Mouse (Mus musculus) erythroblast, embryonic 14.5 days (primary cell): ENCODE data around the gene Prune2. TPM values are rescaled to one million over a fixed set of nuclear protein-coding genes. Genes with fewer than 3 reads are reported as not detected.

Experiments
- H3K27me3 ChIP-seq: 2 replicates; pipeline ENCODE4 v1.6.1; 2012; ENCODE audit warnings: inconsistent platforms; ENCODE audit not compliant: control insufficient read depth
- H3K36me3 ChIP-seq: 2 replicates; pipeline ENCODE4 v1.6.1; 2012; ENCODE audit warnings: mild to moderate bottlenecking, inconsistent platforms; ENCODE audit not compliant: control insufficient read depth
- H3K4me1 ChIP-seq: 2 replicates; pipeline ENCODE4 v1.6.1; 2012; ENCODE audit warnings: inconsistent platforms; ENCODE audit not compliant: control insufficient read depth
- H3K4me3 ChIP-seq: replicated peaks from 2 replicates; pipeline ENCODE3; 2012; ENCODE audit warnings: moderate library complexity, mild to moderate bottlenecking, inconsistent platforms
- H3K9me3 ChIP-seq: 2 replicates; pipeline ENCODE4 v1.6.1; 2012; ENCODE audit warnings: low read length, inconsistent platforms, mixed read lengths; ENCODE audit not compliant: control insufficient read depth
- GATA1 ChIP-seq: IDR thresholded peaks from 2 replicates; pipeline ENCODE4 v1.6.1; 2012; ENCODE audit warnings: low read length, inconsistent platforms, mixed read lengths
- TAL1 ChIP-seq: IDR thresholded peaks from 3 replicates; pipeline ENCODE4 v1.6.1; 2012; ENCODE audit warnings: low read length, inconsistent platforms, mixed read lengths
- polyA plus RNA-seq: library from polyadenylated mRNA; stranded (reverse); fragments of >175 nt; gene quantifications from 2 replicates; pipeline ENCODE4 v1.2.3, GENCODE M21; 2012

Prune2 gene
- polyA plus RNA-seq, 1 experiment: not detected

DNA sequence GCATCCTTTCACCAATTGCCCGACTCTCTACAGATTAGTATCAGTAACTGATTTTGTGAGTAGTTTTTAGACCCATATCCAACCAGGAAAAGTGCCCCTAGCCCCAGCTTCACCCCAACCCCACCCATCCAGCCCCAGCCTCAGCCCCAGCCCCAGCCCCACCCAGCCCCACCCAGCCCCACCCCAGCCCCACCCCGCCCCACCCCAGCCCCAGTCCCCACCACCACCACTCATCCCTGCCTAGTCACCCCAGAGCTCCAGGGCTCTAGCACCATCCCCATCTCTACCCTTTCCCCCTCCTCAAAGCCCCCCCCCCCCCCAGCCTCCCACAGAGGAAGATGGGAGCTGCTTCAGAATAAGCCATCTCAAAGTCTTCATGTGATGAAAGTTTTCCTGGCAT, 181.7 kb downstream of the Prune2 start:
- H3K4me3 ChIP-seq: no peak overlapping the region
- peaks cover 15% of the 10 kb centered on the region for H3K4me1 ChIP-seq
- H3K9me3 ChIP-seq: no peaks in the 10 kb centered on the region
- H3K36me3 ChIP-seq: no peaks in the 10 kb centered on the region
- H3K27me3 ChIP-seq: peaks cover 29% of the 10 kb centered on the region
- TF ChIP-seq GATA1: no peak
- no peak for TF ChIP-seq TAL1

DNA sequence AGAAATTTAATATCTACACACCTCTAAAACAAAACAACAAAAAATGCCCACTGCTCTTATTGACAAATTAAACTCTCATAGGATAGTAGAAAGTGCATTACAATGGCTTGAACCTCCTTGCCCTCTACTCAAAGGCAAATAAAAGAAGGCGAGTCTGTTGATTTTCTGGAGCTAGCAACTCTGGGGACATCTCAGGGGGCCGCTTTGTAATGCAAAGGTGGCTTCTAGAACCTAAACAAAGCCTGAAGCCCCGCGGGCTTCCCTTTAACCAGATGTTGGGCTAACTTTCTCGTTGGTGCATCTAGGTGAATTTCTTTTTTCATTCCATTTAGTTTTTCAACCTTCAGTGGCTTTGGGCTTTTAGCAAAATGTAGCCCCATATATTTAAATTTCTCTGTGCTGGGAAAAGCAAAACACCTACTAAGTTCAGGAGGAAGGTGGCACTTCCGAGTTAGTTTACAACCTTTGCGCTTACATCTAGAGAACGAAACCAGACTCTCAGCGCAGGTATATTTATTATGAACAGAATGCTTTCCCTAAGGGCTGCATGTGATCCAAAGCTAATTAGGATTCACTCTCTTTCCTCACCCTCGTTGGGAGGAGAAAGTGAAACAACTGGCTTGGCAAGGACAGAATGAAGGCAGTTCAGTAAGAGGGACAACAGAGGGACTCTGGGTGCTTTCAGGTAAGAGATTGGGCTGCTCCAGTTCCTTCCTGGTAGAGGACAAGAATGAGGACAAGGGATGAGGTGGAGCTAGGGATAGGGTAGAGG, 182.4 kb downstream of the Prune2 start:
- Histone ChIP-seq H3K27me3 (peaks cover 29% of the 10 kb centered on the region), H3K9me3 (no peaks in the 10 kb centered on the region), H3K36me3 (no peaks in the 10 kb centered on the region), H3K4me3 (no peak overlapping the region), H3K4me1 (peaks cover 15% of the 10 kb centered on the region)
- TF ChIP-seq TAL1: no peak
- TF ChIP-seq GATA1: no peak

DNA sequence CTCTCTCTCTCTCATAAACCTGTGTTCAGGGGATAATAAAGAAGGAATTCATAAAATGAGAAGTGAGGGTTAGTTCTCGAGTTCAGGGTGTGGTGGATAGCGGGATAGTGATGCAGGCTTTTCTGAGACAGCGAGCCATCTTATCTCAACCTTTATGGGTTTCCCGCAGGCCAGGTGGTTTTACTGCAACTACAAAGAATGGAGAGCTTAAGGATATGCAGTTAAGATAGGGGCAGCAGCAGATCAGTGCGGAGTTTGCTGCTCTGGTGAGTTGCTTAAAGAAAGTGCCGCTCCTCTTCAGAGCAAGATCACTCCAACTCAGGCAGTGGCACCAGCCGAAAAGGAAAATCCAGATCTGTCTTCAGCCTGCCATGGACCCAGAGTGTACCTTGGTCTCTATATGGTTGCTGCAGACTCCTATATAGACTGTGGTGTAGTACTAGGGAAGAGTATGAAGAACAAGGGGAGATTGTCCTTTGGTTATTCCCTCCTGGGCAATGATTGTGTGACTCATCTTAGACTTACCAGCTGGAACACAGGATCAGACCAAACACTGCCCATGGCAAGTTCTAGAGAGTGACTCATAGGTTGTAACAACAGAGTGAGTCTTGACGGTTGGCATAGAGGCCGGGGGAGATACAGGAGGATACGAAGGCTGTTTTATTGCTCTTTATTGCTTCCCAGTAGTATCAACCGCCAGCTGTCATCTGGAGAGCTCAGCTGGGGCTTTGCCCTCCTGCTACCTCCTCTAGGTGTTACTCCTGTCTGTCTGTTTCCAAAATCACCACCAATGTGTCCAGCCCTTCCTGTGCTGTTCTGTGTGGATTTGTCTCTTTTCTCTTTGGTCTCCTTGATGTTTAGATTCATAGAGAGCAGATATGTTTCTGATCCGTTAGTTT, 184.3 kb downstream of the Prune2 start:
- peaks cover 29% of the 10 kb centered on the region for H3K27me3 ChIP-seq
- peaks cover 15% of the 10 kb centered on the region for H3K4me1 ChIP-seq
- TF ChIP-seq TAL1: no peak
- TF ChIP-seq GATA1: no peak
- no peaks in the 10 kb centered on the region for H3K36me3 ChIP-seq
- H3K9me3 ChIP-seq: no peaks in the 10 kb centered on the region
- no peak overlapping the region for H3K4me3 ChIP-seq

DNA sequence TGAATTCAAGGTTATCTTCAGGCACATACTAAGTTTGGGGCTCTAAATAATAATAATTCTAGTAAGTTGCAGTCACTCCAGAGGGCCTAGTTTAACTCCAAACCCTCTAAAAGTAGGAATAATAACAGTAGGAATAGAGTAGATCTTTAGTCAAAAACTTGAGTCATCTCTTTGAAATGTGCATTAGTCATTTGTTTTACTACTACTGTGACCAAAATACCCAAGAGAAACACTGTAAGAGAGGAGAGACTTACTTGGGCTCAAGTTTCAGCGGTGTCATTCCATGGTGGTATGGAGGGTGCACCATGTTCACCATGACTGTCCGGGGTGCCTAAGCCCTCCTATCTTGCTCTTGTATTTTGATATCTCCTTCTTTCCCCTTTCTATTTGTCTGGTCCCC, 187.3 kb downstream of the Prune2 start:
- no peaks in the 10 kb centered on the region for H3K9me3 ChIP-seq
- TF ChIP-seq GATA1: no peak
- TF ChIP-seq TAL1: no peak
- H3K4me1 ChIP-seq: no peaks in the 10 kb centered on the region
- no peaks in the 10 kb centered on the region for H3K36me3 ChIP-seq
- H3K4me3 ChIP-seq: no peak overlapping the region
- H3K27me3 ChIP-seq: peaks cover 10% of the 10 kb centered on the region

DNA sequence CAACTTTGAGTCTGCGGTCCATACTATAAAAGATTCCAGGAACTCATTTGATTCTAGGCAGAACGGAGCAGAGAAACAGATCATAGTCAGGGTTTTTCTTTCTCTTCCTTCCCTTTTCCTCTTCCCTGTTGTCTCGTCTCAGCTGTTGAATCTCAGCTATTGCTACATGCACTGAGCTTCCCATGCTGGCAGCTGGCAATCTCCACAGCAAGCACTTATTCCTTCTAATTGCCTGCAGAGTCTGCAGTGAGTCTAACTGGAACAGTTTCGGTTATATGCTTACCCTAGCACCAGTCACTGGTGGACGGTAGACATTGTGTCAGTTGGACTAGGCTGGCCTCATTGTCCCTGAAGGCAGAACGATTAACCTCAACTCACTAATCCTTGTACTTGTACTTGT, 188.3 kb downstream of the Prune2 start:
- no peak overlapping the region for H3K4me3 ChIP-seq
- no peaks in the 10 kb centered on the region for H3K4me1 ChIP-seq
- H3K9me3 ChIP-seq: no peaks in the 10 kb centered on the region
- H3K36me3 ChIP-seq: no peaks in the 10 kb centered on the region
- TF ChIP-seq GATA1 (no peak), TAL1 (no peak)
- H3K27me3 ChIP-seq: peaks cover 4% of the 10 kb centered on the region

DNA sequence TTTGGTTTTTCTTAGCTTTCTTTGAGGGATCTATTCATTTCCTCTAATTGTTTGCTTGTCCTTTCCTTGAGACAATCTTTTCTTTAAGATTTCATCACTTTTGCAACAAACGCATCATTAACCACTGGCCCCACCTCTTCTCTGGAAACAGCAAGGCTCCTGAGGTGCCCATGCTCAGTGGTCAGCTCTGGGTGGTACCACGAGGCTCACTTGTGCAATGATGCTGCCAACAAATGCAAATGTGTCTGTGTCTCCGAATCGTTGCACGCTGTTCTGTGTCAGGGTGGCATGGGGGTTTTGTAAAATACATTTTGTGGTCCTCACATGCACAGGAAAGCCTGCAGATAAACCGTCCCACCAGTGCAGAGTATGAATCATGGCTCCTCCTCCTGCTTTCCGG, 194.1 kb downstream of the Prune2 start:
- H3K4me3 ChIP-seq: no peak overlapping the region
- TF ChIP-seq GATA1 (no peak), TAL1 (no peak)
- no peaks in the 10 kb centered on the region for H3K4me1 ChIP-seq
- H3K36me3 ChIP-seq: no peaks in the 10 kb centered on the region
- H3K9me3 ChIP-seq: no peaks in the 10 kb centered on the region
- H3K27me3 ChIP-seq: no peaks in the 10 kb centered on the region

DNA sequence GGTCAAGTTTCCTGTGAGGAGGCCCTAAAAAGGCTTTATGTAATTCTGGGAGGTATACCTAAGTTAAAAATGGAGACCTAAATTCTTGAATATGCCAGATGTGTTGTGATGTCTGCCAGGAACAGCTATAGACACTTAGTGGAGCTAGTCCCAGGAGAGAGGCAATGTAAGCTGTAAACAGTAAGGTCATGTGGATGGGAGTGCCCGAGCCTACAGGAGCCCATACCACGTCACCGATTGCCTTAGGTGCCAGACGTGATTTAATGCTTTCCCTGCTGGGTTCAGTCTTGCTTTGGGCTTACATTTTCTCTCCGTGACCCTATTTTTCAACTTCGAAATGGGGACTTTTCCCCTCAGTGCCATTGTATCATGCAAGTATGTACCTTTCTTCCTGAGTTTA, 195.9 kb downstream of the Prune2 start:
- H3K27me3 ChIP-seq: no peaks in the 10 kb centered on the region
- no peaks in the 10 kb centered on the region for H3K9me3 ChIP-seq
- H3K36me3 ChIP-seq: no peaks in the 10 kb centered on the region
- H3K4me3 ChIP-seq: no peak overlapping the region
- TF ChIP-seq TAL1: no peak
- TF ChIP-seq GATA1: no peak
- H3K4me1 ChIP-seq: no peaks in the 10 kb centered on the region

DNA sequence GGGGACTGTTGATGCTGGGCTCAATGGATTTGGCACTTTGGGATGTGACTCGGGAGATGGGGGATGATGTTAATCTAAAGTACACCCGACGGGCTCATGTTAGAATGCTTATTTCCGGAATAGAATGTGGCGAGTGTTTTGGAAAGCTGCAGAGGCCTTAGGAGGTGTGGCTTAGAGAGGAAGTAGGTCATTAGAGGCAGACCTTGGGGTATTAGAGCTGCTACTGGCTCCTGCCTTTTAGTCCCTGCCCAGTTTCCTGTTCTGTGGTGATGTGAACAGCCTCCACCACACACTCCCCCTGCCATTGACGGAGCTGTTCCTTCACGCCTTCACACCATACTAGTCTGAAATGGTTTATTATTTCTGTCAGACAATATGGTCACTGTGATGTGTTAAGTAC, 196.5 kb downstream of the Prune2 start:
- Histone ChIP-seq H3K4me1 (no peaks in the 10 kb centered on the region), H3K4me3 (no peak overlapping the region), H3K9me3 (no peaks in the 10 kb centered on the region), H3K36me3 (no peaks in the 10 kb centered on the region), H3K27me3 (no peaks in the 10 kb centered on the region)
- TF ChIP-seq GATA1 (no peak), TAL1 (no peak)

DNA sequence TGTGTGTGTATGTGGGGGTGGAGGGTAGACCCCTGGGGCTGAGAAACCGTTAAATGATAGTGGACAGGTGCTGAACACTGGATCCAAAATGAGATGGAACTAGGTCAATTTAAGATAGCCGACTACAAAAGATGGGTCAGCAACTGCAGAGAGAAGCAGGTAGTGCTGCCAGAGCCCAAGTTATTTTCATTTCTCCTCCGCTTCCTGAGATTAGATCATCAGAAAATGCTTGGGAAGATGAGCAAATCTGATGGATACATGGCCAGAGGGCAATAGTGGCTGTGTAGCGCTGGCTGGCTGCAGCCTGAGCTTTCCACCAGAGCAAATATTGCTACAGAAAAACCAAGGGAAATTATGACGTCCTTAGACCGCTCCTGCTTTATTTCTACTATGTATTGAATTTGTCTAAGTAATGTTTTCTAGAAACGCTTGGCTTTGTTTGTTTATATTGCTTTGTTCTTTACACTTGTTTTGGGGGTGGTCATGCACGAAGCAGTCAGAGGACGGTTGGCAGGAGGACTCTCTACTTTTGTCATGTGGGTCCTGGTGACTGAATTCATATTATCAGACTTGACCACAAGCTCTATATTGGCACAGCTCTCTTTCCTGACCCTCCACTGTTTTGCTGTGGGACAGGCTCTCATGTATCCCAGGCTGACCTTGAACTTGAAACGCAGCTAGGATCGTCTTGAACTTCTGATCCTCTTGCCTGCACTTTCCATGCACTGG, 198.2 kb downstream of the Prune2 start:
- Histone ChIP-seq H3K27me3 (no peaks in the 10 kb centered on the region), H3K4me1 (no peaks in the 10 kb centered on the region), H3K4me3 (no peak overlapping the region), H3K36me3 (no peaks in the 10 kb centered on the region), H3K9me3 (no peaks in the 10 kb centered on the region)
- TF ChIP-seq TAL1 (no peak), GATA1 (no peak)
